Comparison of ENCODE assay signal across 8 mouse cellular contexts in the genomic region with DNA sequence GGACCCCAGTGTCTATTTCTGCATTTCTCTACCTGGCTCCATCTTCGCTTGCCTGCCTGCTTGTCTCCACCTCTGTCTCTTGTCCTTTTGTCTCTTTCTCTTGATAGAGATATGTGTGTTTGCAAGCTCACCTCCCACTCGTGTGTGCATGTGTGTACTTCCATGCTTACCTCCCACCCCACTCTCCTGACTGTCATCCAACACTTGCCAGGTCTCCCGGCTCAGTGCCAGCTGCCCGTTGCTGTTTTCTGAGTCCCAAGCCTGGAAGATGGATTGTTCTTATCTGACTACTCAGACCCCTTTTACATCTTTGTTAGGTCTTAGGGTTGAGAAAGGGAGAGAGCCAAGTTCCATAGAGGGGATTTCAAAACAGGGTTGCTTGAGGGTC. TPM values are rescaled to one million over a fixed set of nuclear protein-coding genes. Genes with fewer than 3 reads are reported as not detected.
DNase-seq lines count a peak whose midpoint lies in the region; ATAC-seq and TF ChIP-seq lines count a peak whose summit lies in the region.

No protein-coding gene starts in this region.

- no peaks in the 10 kb centered on the region for H3K27me3 ChIP-seq in limb, embryonic 11.5 days (ENCODE audit: control insufficient read depth, insufficient read depth, low read length)
- no peaks in the 10 kb centered on the region for H3K27me3 ChIP-seq in midbrain, postnatal 0 days (ENCODE audit: insufficient read depth, low read length)

- no peak for TF ChIP-seq CTCF in midbrain, postnatal 0 days (IDR thresholded peaks at IDR 0.05)

- H3K4me3 ChIP-seq in limb, embryonic 11.5 days (ENCODE audit: low read depth, low read length), result peak overlapping the region; percentile 95
- peak overlapping the region; percentile 99 for H3K4me3 ChIP-seq in midbrain, postnatal 0 days (ENCODE audit: low read depth, low read length)

- no peaks in the 10 kb centered on the region for H3K36me3 ChIP-seq in limb, embryonic 11.5 days (ENCODE audit: control insufficient read depth, insufficient read depth, low read length)
- H3K36me3 ChIP-seq in midbrain, postnatal 0 days (ENCODE audit: insufficient read depth, low read length), result no peaks in the 10 kb centered on the region

- ATAC-seq in limb, embryonic 11.5 days (ENCODE audit: insufficient number of reproducible peaks, low FRiP score, low TSS enrichment, low read depth), result no peak
- ATAC-seq in midbrain, postnatal 0 days (ENCODE audit: low FRiP score), result no peak

- 27% methylated on average over 4 of the region's 4 CpGs for WGBS in limb, embryonic 11.5 days
- WGBS in midbrain, postnatal 0 days, result 11% methylated on average over 4 of the region's 4 CpGs

- H3K9me3 ChIP-seq in limb, embryonic 11.5 days (ENCODE audit: control insufficient read depth, low read length), result no peaks in the 10 kb centered on the region
- H3K9me3 ChIP-seq in midbrain, postnatal 0 days (ENCODE audit: low read length), result no peaks in the 10 kb centered on the region

- peak; percentile 30 to 63 for DNase-seq in adrenal gland, adult (ENCODE audit: inconsistent age in 2 of 2, low spot score in 1 of 2)
- DNase-seq in adrenal gland, adult 8-10 months, result no peak
- DNase-seq in 3T3-L1 (ENCODE audit: low read depth, low spot score), result peak; percentile 46
- DNase-seq in cerebellum, postnatal 14 days, result peak; percentile 86 to 89
- peak; percentile 60 for DNase-seq in heart, postnatal 4 days
- DNase-seq in limb, embryonic 11.5 days (ENCODE audit: low spot score), result no peak
- DNase-seq in midbrain, postnatal 0 days (ENCODE audit: low spot score), result peak; percentile 32
- no peak for DNase-seq in thymus, postnatal 25 days

- H3K27ac ChIP-seq in limb, embryonic 11.5 days (replicated peaks; ENCODE audit: low read depth, low read length), result no peak overlapping the region
- H3K27ac ChIP-seq in midbrain, postnatal 0 days (ENCODE audit: low read depth, low read length), result peak overlapping the region; percentile 93

- peak overlapping the region; percentile 96 for H3K4me2 ChIP-seq in limb, embryonic 11.5 days (ENCODE audit: low read depth, severe bottlenecking)
- peak overlapping the region; percentile 92 for H3K4me2 ChIP-seq in midbrain, postnatal 0 days (ENCODE audit: low read depth, low read length, poor library complexity, severe bottlenecking)

- H3K4me1 ChIP-seq in limb, embryonic 11.5 days (ENCODE audit: control insufficient read depth, insufficient read depth, low read length), result peaks cover 9% of the 10 kb centered on the region
- peaks cover 14% of the 10 kb centered on the region; the same call in 1 of the 2 replicates for H3K4me1 ChIP-seq in midbrain, postnatal 0 days (ENCODE audit: insufficient read depth, low read length)

- peak overlapping the region; percentile 91 for H3K9ac ChIP-seq in limb, embryonic 11.5 days (ENCODE audit: low read length)
- H3K9ac ChIP-seq in midbrain, postnatal 0 days (replicated peaks; ENCODE audit: low read length, poor library complexity, severe bottlenecking), result peak overlapping the region; percentile 94

RNA-seq across cellular contexts. Expression of a gene that starts 1.6 kb away (rescaled TPM):
- 10 to 100 TPM; 33.4 to 37.1 (median 36.0) TPM for total RNA-seq in adrenal gland, adult 8-10 months (2022)
- 10 to 100 TPM; 66.7 to 71.6 TPM for total RNA-seq in heart, postnatal 4 days (2021)
- polyA plus RNA-seq in limb, embryonic 11.5 days (2014; fragmentation: Nextera tagmentation; extraction: Ambion mirVana), result 12.5 and 17.0 TPM in 2 replicates
- 10.9 and 16.3 TPM in 2 replicates for total RNA-seq in midbrain, postnatal 0 days (2014; rRNA removed)
- 5.9 and 7.5 TPM in 2 replicates for polyA plus RNA-seq in midbrain, postnatal 0 days (2015; fragmentation: Nextera tagmentation; extraction: Ambion mirVana)

RNA-seq across cellular contexts. Expression of a gene that starts 42.6 kb away (rescaled TPM):
- 1 to 10 TPM; 3.2 to 4.0 (median 3.6) TPM for total RNA-seq in adrenal gland, adult 8-10 months (2022)
- 10 to 100 TPM; 15.6 to 17.0 TPM for total RNA-seq in heart, postnatal 4 days (2021)
- 93.3 and 95.1 TPM in 2 replicates for polyA plus RNA-seq in limb, embryonic 11.5 days (2014; fragmentation: Nextera tagmentation; extraction: Ambion mirVana)
- 25.6 and 29.9 TPM in 2 replicates for total RNA-seq in midbrain, postnatal 0 days (2014; rRNA removed)
- polyA plus RNA-seq in midbrain, postnatal 0 days (2015; fragmentation: Nextera tagmentation; extraction: Ambion mirVana), result 24.6 and 26.6 TPM in 2 replicates

RNA-seq across cellular contexts. Expression of a gene that starts 46.2 kb away (rescaled TPM):
- 100 to 1,000 TPM; 121 to 154 (median 133) TPM for total RNA-seq in adrenal gland, adult 8-10 months (2022)
- total RNA-seq in heart, postnatal 4 days (2021), result 100 to 1,000 TPM; 180 to 186 TPM
- 74.7 and 75.1 TPM in 2 replicates for polyA plus RNA-seq in limb, embryonic 11.5 days (2014; fragmentation: Nextera tagmentation; extraction: Ambion mirVana)
- total RNA-seq in midbrain, postnatal 0 days (2014; rRNA removed), result 58.0 and 60.3 TPM in 2 replicates
- polyA plus RNA-seq in midbrain, postnatal 0 days (2015; fragmentation: Nextera tagmentation; extraction: Ambion mirVana), result 54.1 and 54.6 TPM in 2 replicates

Comparison
In these comparisons a context has a peak if more than half of its experiments do, and no peak if none do; other contexts are left out.
1. DNase-seq: peak in adrenal gland, adult (2 of 2), 3T3-L1 (single experiment), cerebellum, postnatal 14 days (2 of 2), heart, postnatal 4 days (single experiment) and midbrain, postnatal 0 days (single experiment); none in adrenal gland, adult 8-10 months (single experiment), limb, embryonic 11.5 days (single experiment) and thymus, postnatal 25 days (single experiment).